In the genomic region with DNA sequence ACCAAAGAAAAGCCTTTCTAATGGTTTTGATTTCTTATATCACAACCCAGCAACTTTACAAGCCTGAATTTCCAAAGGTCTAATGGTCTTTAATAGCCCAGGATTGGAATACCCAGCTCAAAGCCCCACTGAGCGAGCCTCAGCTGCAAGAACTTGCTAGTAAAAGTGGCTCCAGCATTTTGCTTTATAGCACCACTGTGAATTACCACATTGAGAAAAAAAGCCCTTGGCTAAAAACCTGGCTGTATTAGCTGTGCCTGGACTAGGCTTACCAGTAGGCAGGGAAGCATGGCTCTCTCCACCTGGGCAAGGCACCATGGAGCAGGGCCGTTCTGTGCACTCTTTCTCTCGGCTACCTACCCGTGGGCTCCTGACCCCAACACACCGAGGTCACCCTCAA, we compare ENCODE assay signal across 22 mouse cellular contexts. TPM values are rescaled to one million over a fixed set of nuclear protein-coding genes. Genes with fewer than 3 reads are reported as not detected.
"Had no signal": no experiment of that assay in that cellular context is flagged by ENCODE, and none has a peak within 500 bp of the region (broad histone marks: within the 10 kb centered on the region; RNA-seq: fewer than 3 reads in every experiment).

No protein-coding gene starts in this region.

- H3K27ac ChIP-seq: kidney, postnatal 0 days; layer of hippocampus, adult 2 months; liver, embryonic 13.5 days; midbrain, embryonic 10.5 days; midbrain, embryonic 13.5 days; stomach, embryonic 15.5 days had no signal

- ATAC-seq: intestine, postnatal 0 days; midbrain, embryonic 13.5 days; midbrain, embryonic 16.5 days had no signal

- H3K9me3 ChIP-seq: liver, embryonic 13.5 days; midbrain, embryonic 10.5 days; midbrain, embryonic 13.5 days; stomach, embryonic 15.5 days had no signal

- H3K4me1 ChIP-seq: liver, embryonic 13.5 days; midbrain, embryonic 10.5 days; stomach, embryonic 15.5 days had no signal

- H3K4me3 ChIP-seq: layer of hippocampus, adult 2 months; liver, embryonic 13.5 days; midbrain, embryonic 10.5 days; midbrain, embryonic 13.5 days; stomach, embryonic 15.5 days had no signal

- DNase-seq: kidney, adult 2 months; kidney, postnatal 25 days; layer of hippocampus, adult 9-11 months; liver; liver, embryonic 13.5 days; lung, adult 2 months; lung, postnatal 14 days; lung, postnatal 4 days; right cerebral cortex, adult 18-20 months; right cerebral cortex, postnatal 14 days; right cerebral cortex, postnatal 4 days; spleen, adult 18-20 months; thymus, postnatal 36 days had no signal

- H3K27me3 ChIP-seq: liver, embryonic 13.5 days; midbrain, embryonic 13.5 days; stomach, embryonic 15.5 days had no signal

- H3K4me2 ChIP-seq: liver, embryonic 13.5 days; midbrain, embryonic 13.5 days; stomach, embryonic 15.5 days had no signal

- H3K9ac ChIP-seq: liver, embryonic 13.5 days; midbrain, embryonic 13.5 days; stomach, embryonic 15.5 days had no signal

RNA-seq across cellular contexts. Expression of a gene that starts 28.1 kb away (rescaled TPM):
- polyA plus RNA-seq: large intestine, adult 2 months; liver, embryonic 16.5 days; lung, adult 2 months had no signal
